13 mouse cellular contexts compared by ENCODE assay signal in genomic region chr8:103738330-103738729, GRCm38 (mm10).
A peak's percentile ranks its signal among the peaks of the same experiment; 100 is the strongest.
DNase-seq lines count a peak whose midpoint lies in the region; ATAC-seq and TF ChIP-seq lines count a peak whose summit lies in the region.
"Had no signal": no experiment of that assay in that cellular context is flagged by ENCODE, and none has a peak within 500 bp of the region (broad histone marks: within the 10 kb centered on the region; RNA-seq: fewer than 3 reads in every experiment).

No protein-coding gene starts in this region.

- no peak for ATAC-seq in embryonic facial prominence, embryonic 14.5 days (ENCODE audit: low read depth)
- no peak; the same call in 1 of the 2 replicates for ATAC-seq in limb, embryonic 14.5 days (ENCODE audit: low FRiP score, low read depth)
- ATAC-seq in lung, embryonic 15.5 days (ENCODE audit: borderline replicate concordance, extremely low read depth, low FRiP score, low TSS enrichment) = peak; percentile 55; the same call in 1 of the 2 replicates
- ATAC-seq: midbrain, embryonic 15.5 days had no signal

- H3K9me3 ChIP-seq in embryonic facial prominence, embryonic 14.5 days (ENCODE audit: control insufficient read depth, low read length) = no peaks in the 10 kb centered on the region
- no peaks in the 10 kb centered on the region for H3K9me3 ChIP-seq in embryonic facial prominence, embryonic 10.5 days
- H3K9me3 ChIP-seq in limb, embryonic 14.5 days (ENCODE audit: control insufficient read depth, low read length) = no peaks in the 10 kb centered on the region
- no peaks in the 10 kb centered on the region for H3K9me3 ChIP-seq in limb, embryonic 10.5 days (replicated peaks)
- H3K9me3 ChIP-seq in lung, embryonic 15.5 days = no peaks in the 10 kb centered on the region
- H3K9me3 ChIP-seq: embryonic facial prominence, embryonic 12.5 days; hindbrain, embryonic 12.5 days; limb, embryonic 12.5 days; midbrain, embryonic 15.5 days had no signal

- H3K27me3 ChIP-seq in embryonic facial prominence, embryonic 14.5 days (replicated peaks; ENCODE audit: control insufficient read depth, insufficient read depth, low read length) = no peaks in the 10 kb centered on the region
- H3K27me3 ChIP-seq in embryonic facial prominence, embryonic 10.5 days (replicated peaks; ENCODE audit: low read depth, poor library complexity, severe bottlenecking) = no peaks in the 10 kb centered on the region
- H3K27me3 ChIP-seq in limb, embryonic 14.5 days (ENCODE audit: control insufficient read depth, insufficient read depth, low read length) = no peaks in the 10 kb centered on the region
- no peaks in the 10 kb centered on the region for H3K27me3 ChIP-seq in limb, embryonic 10.5 days (ENCODE audit: low read depth, poor library complexity, severe bottlenecking)
- no peaks in the 10 kb centered on the region for H3K27me3 ChIP-seq in lung, embryonic 15.5 days
- H3K27me3 ChIP-seq: embryonic facial prominence, embryonic 12.5 days; hindbrain, embryonic 12.5 days; limb, embryonic 12.5 days; midbrain, embryonic 15.5 days had no signal

- WGBS in embryonic facial prominence, embryonic 14.5 days = 54% methylated on average over 8 of the region's 8 CpGs
- WGBS in embryonic facial prominence, embryonic 10.5 days = 83% methylated on average over 8 of the region's 8 CpGs
- 38% methylated on average over 8 of the region's 8 CpGs for WGBS in limb, embryonic 14.5 days
- WGBS in limb, embryonic 10.5 days = 64% methylated on average over 8 of the region's 8 CpGs
- WGBS in lung, embryonic 15.5 days = 50% methylated on average over 8 of the region's 8 CpGs

- no peak overlapping the region for H3K4me2 ChIP-seq in embryonic facial prominence, embryonic 14.5 days (ENCODE audit: low read depth, low read length)
- H3K4me2 ChIP-seq in limb, embryonic 14.5 days (replicated peaks; ENCODE audit: low read depth, low read length, severe bottlenecking) = no peak overlapping the region
- no peak overlapping the region for H3K4me2 ChIP-seq in lung, embryonic 15.5 days
- H3K4me2 ChIP-seq: embryonic facial prominence, embryonic 12.5 days; hindbrain, embryonic 12.5 days; limb, embryonic 12.5 days; midbrain, embryonic 15.5 days had no signal

- TF ChIP-seq POLR2A in limb, embryonic 14.5 days (IDR thresholded peaks at IDR 0.05; ENCODE audit: borderline replicate concordance, extremely low read depth, insufficient read depth, insufficient read length) = no peak

- H3K27ac ChIP-seq in embryonic facial prominence, embryonic 14.5 days (replicated peaks; ENCODE audit: low read depth, low read length) = no peak overlapping the region
- no peak overlapping the region for H3K27ac ChIP-seq in embryonic facial prominence, embryonic 10.5 days (replicated peaks)
- no peak overlapping the region for H3K27ac ChIP-seq in limb, embryonic 14.5 days (replicated peaks; ENCODE audit: low read depth, low read length)
- no peak overlapping the region for H3K27ac ChIP-seq in limb, embryonic 10.5 days
- H3K27ac ChIP-seq in lung, embryonic 15.5 days = no peak overlapping the region
- H3K27ac ChIP-seq: embryonic facial prominence, embryonic 12.5 days; hindbrain, embryonic 12.5 days; limb, embryonic 12.5 days; midbrain, embryonic 15.5 days had no signal

- peak; percentile 79 for DNase-seq in embryonic facial prominence, embryonic 14.5 days (ENCODE audit: low spot score)
- no peak for DNase-seq in embryonic facial prominence, embryonic 10.5 days (ENCODE audit: low spot score)
- peak; percentile 71 for DNase-seq in limb, embryonic 14.5 days (ENCODE audit: low spot score)
- no peak for DNase-seq in limb, embryonic 10.5 days (ENCODE audit: low spot score)
- DNase-seq in urinary bladder, postnatal 25 days (ENCODE audit: low spot score) = peak; percentile 36
- no peak for DNase-seq in adipocyte (ENCODE audit: low spot score)
- DNase-seq in cerebellum, adult 18-20 months = no peak
- DNase-seq: retina, postnatal 1 day had no signal

- no peak overlapping the region for H3K9ac ChIP-seq in embryonic facial prominence, embryonic 14.5 days (ENCODE audit: low read depth, low read length)
- no peak overlapping the region for H3K9ac ChIP-seq in limb, embryonic 14.5 days (ENCODE audit: low read depth, low read length, severe bottlenecking)
- H3K9ac ChIP-seq in lung, embryonic 15.5 days = no peak overlapping the region
- H3K9ac ChIP-seq: embryonic facial prominence, embryonic 12.5 days; hindbrain, embryonic 12.5 days; limb, embryonic 12.5 days; midbrain, embryonic 15.5 days had no signal

- H3K36me3 ChIP-seq in embryonic facial prominence, embryonic 14.5 days (ENCODE audit: control insufficient read depth, insufficient read depth, low read length) = no peaks in the 10 kb centered on the region
- H3K36me3 ChIP-seq in embryonic facial prominence, embryonic 10.5 days (replicated peaks) = no peaks in the 10 kb centered on the region
- no peaks in the 10 kb centered on the region for H3K36me3 ChIP-seq in limb, embryonic 14.5 days (ENCODE audit: control insufficient read depth, insufficient read depth, low read length)
- no peaks in the 10 kb centered on the region for H3K36me3 ChIP-seq in limb, embryonic 10.5 days
- H3K36me3 ChIP-seq in lung, embryonic 15.5 days = no peaks in the 10 kb centered on the region
- H3K36me3 ChIP-seq: embryonic facial prominence, embryonic 12.5 days; hindbrain, embryonic 12.5 days; limb, embryonic 12.5 days; midbrain, embryonic 15.5 days had no signal

- peaks cover 6% of the 10 kb centered on the region; the same call in 1 of the 2 replicates for H3K4me1 ChIP-seq in embryonic facial prominence, embryonic 14.5 days (ENCODE audit: control insufficient read depth, insufficient read depth, low read length)
- peaks cover 9% of the 10 kb centered on the region; the same call in 1 of the 2 replicates for H3K4me1 ChIP-seq in embryonic facial prominence, embryonic 10.5 days
- H3K4me1 ChIP-seq in limb, embryonic 14.5 days (ENCODE audit: control insufficient read depth, insufficient read depth, low read length) = peaks cover 9% of the 10 kb centered on the region; the same call in 1 of the 2 replicates
- peaks cover 15% of the 10 kb centered on the region for H3K4me1 ChIP-seq in limb, embryonic 10.5 days
- 0 out of 2 replicates have a peak, but pooled peaks cover 3% of the 10 kb centered on the region for H3K4me1 ChIP-seq in lung, embryonic 15.5 days
- H3K4me1 ChIP-seq: midbrain, embryonic 15.5 days had no signal

- no peak overlapping the region for H3K4me3 ChIP-seq in embryonic facial prominence, embryonic 14.5 days (ENCODE audit: low read depth, low read length)
- no peak overlapping the region for H3K4me3 ChIP-seq in embryonic facial prominence, embryonic 10.5 days
- no peak overlapping the region for H3K4me3 ChIP-seq in limb, embryonic 14.5 days (replicated peaks; ENCODE audit: low read length)
- no peak overlapping the region for H3K4me3 ChIP-seq in limb, embryonic 10.5 days
- no peak overlapping the region for H3K4me3 ChIP-seq in lung, embryonic 15.5 days
- H3K4me3 ChIP-seq: embryonic facial prominence, embryonic 12.5 days; hindbrain, embryonic 12.5 days; limb, embryonic 12.5 days; midbrain, embryonic 15.5 days had no signal

Comparison
In these comparisons a context has a peak if more than half of its experiments do, and no peak if none do; other contexts are left out.
1. DNase-seq: peak in embryonic facial prominence, embryonic 14.5 days (single experiment), limb, embryonic 14.5 days (single experiment) and urinary bladder, postnatal 25 days (single experiment); none in embryonic facial prominence, embryonic 10.5 days (single experiment), limb, embryonic 10.5 days (single experiment), adipocyte (single experiment) and cerebellum, adult 18-20 months (0 of 2).